Mouse (Mus musculus) thymus, postnatal 4 days (tissue): Measurements from ENCODE around the gene Zfp148.

Source experiments
- DNase-seq: peaks from one replicate; pipeline ENCODE4 v3.0.0; 2021

The Zfp148 gene

GRCm38 (mm10) chr16:33544346-33544745, 163.7 kb downstream of the Zfp148 start:
- no peak for DNase-seq

GRCm38 (mm10) chr16:33545530-33545929, 164.9 kb downstream of the Zfp148 start:
- no peak for DNase-seq

DNA sequence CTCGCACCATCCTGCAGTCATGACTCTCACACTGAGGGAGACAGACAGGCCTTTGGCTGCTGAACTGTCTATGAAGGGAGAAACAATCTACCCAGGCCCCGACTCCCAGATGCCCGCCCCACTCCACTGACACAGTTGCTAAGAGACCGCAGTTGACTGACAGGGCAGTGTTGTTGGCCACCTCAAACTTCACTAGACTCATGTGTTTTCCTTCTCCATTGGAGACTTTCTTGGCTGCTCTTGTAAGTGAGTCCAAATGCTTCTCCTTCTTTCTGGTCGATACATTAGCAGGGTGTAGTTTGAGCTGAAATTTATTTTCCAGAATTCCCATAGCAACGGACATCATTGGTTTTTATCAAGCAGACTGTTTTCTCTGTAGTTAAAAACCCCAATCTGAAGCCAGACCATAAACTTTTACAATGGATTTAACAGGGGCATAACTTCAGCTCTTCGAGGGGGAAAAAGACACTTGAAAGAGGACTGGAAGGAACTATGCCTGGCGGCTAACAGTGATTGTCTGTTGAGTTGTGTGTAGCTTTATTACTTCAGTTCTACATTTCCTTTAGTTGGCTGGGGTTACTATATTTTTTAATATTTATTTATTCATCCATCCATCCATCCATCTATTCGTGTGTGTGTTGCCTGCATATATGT, 173.2 kb downstream of the Zfp148 start:
- no peak for DNase-seq
